Mouse (Mus musculus): ENCODE measurements around the gene Dgcr2. TPM values are rescaled to one million over a fixed set of nuclear protein-coding genes. Genes with fewer than 3 reads are reported as not detected.
A peak's percentile ranks its signal among the peaks of the same experiment; 100 is the strongest.

Gene Dgcr2
- polyA plus RNA-seq, 1 experiment from 2014 or later = 110 TPM

DNA sequence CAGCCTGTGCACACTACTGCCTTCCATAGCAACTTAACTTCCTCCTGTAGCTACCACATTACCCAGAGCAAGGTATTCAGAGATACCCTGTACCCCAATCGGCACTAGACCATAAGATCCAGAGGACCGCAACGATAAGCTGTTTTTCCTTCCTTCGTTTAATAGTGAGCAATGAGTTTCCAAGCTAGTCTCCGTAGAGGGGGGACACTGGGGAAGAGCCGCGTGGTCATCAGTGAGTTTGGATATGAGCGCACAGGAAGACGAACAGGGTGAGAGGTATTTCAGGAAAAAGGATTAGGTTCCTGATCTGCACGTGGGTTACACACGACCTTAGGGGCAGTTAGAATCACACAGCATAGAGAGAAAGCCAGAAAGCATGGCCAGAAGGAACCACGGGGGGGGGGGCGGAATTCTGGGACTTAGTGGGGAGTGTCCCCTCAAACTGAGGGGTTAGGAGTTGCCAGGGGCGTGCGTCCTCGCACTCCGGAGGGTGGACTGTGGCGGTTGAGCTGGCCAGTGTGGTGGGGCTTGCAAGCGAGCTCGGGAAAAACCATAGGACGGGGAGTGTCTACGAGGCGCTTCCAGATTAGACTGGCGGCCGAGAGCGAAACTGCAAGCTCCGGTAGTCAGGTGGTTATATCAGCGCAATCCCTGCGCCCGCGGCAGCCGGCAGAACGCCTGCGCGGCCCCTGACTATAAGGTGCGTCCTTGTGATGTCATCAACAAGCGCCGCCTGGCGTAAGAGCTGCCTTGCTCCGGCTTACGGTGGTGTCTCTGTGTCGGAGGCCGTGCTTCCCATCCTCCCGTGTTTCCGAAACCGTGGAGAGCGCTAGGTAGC is 23.2 kb upstream of the Dgcr2 start:
- Histone ChIP-seq H3K27ac (ENCODE audit: low read depth, low read length) (peak overlapping the region; percentile 80), H3K4me3 (ENCODE audit: low read depth, low read length) (peak overlapping the region; percentile 64), H3K4me1 (ENCODE audit: control insufficient read depth, insufficient read depth, low read length) (peaks cover 13% of the 10 kb centered on the region), H3K9me3 (ENCODE audit: control insufficient read depth, low read length) (no peaks in the 10 kb centered on the region), H3K36me3 (ENCODE audit: control insufficient read depth, insufficient read depth, low read length) (peaks cover 2% of the 10 kb centered on the region; the same call in 1 of the 2 replicates), H3K4me2 (ENCODE audit: low read depth) (peak overlapping the region; percentile 84), H3K9ac (ENCODE audit: low read length) (peak overlapping the region; percentile 74), H3K27me3 (ENCODE audit: control insufficient read depth, insufficient read depth, low read length) (peaks cover 20% of the 10 kb centered on the region)
- ATAC-seq (ENCODE audit: insufficient read depth, low FRiP score, low TSS enrichment) = peak; percentile 93
- 3% methylated on average over 47 of the region's 47 CpGs for WGBS
- DNase-seq (ENCODE audit: low spot score) = peak; percentile 97

DNA sequence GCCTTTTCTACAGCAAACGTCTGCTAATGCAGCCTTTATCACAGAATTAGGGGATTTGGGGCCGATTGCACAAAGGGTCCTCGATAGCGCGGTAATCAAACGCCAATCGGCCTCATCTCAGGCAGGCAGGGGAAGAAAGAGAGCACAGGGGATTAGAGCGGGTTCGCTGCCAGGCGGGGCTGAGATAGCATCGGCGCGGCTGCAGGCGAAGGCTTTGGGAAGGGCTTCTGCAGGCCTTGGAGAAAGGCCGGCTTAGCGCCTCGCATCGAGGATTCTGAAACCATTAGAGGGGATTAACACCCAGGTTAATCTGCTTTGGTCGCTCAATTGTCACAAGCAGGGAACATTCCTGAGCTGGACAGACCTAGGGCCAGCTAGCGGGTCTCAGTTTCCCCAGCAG is 22.2 kb upstream of the Dgcr2 start:
- H3K27ac ChIP-seq (ENCODE audit: low read depth, low read length) = no peak overlapping the region
- H3K9ac ChIP-seq (ENCODE audit: low read length) = peak overlapping the region; percentile 74
- H3K36me3 ChIP-seq (ENCODE audit: control insufficient read depth, insufficient read depth, low read length) = peaks cover 2% of the 10 kb centered on the region; the same call in 1 of the 2 replicates
- H3K9me3 ChIP-seq (ENCODE audit: control insufficient read depth, low read length) = no peaks in the 10 kb centered on the region
- peak overlapping the region; percentile 84 for H3K4me2 ChIP-seq (ENCODE audit: low read depth)
- 13% methylated on average over 20 of the region's 20 CpGs for WGBS
- H3K4me3 ChIP-seq (ENCODE audit: low read depth, low read length) = no peak overlapping the region
- ATAC-seq (ENCODE audit: insufficient read depth, low FRiP score, low TSS enrichment) (no peak), DNase-seq (ENCODE audit: low spot score) (no peak)
- peaks cover 29% of the 10 kb centered on the region for H3K27me3 ChIP-seq (ENCODE audit: control insufficient read depth, insufficient read depth, low read length)
- H3K4me1 ChIP-seq (ENCODE audit: control insufficient read depth, insufficient read depth, low read length) = peaks cover 13% of the 10 kb centered on the region

DNA sequence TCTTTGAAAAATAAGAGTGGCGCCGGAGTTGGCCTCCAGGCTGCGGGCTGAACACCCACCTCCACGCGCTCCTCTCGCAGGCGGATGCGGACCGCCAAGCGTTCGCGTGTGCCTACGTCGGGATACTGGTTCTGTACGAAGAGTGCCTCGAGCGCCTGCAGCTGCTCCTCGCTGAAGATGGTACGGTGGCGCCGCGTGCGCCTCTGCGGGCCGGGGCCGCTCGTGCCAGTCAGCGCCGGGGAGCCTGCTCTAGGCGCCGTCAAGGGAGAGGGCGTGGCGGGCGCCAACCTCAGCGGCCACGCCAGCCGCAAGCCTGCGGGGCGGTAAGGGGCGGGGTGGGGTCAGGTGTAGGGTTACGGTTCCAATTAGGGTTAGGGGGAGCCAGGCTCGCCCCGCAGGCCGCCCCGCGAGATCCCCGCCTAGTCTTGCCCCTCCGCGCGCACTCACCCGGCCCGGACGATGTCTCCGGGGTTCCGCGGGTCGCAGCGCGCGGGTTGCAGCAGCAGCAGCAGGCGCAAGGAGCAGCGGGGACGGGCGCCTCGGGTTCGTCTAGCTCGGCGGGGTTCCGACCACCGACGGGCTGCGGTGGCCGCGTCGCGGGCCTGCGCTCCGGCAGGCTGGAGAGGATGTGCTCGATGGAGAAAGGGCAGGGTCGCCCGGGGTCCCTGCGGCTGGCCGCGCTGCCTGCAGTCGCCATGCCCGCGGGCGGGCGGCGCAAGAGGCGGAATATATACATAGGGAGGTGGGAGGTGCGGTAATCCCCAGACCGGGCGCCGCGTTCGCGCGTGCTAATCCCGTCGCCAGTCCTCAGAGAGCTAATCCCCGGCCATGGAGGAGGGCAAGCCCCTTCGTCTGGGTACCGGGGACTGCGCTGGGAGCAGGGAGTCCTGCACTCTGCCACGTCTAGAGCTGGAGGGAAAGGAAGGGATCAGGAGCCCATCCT is 16.2 kb upstream of the Dgcr2 start, which contains the start of gene Gsc2:
TSS of gene Gsc2 (minus strand) at position 753 of the 943 bp plus-strand sequence.
- H3K4me2 ChIP-seq (ENCODE audit: low read depth) = peak within 1 kb of the TSS; percentile 33
- WGBS = under 1% methylated on average over 97 of the region's 106 CpGs
- ATAC-seq (ENCODE audit: insufficient read depth, low FRiP score, low TSS enrichment) = peak; percentile 24; the same call in 1 of the 2 replicates
- peaks cover 10% of the 10 kb centered on the region for H3K4me1 ChIP-seq (ENCODE audit: control insufficient read depth, insufficient read depth, low read length)
- no peak within 1 kb of the TSS for H3K27ac ChIP-seq (ENCODE audit: low read depth, low read length)
- H3K9me3 ChIP-seq (ENCODE audit: control insufficient read depth, low read length) = no peaks in the 10 kb centered on the region
- no peak within 1 kb of the TSS for H3K9ac ChIP-seq (ENCODE audit: low read length)
- DNase-seq (ENCODE audit: low spot score) = peak; percentile 42
- H3K27me3 ChIP-seq (ENCODE audit: control insufficient read depth, insufficient read depth, low read length) = peaks cover 61% of the 10 kb centered on the region
- peak within 1 kb of the TSS; percentile 25 for H3K4me3 ChIP-seq (ENCODE audit: low read depth, low read length)
- no peaks in the 10 kb centered on the region for H3K36me3 ChIP-seq (ENCODE audit: control insufficient read depth, insufficient read depth, low read length)

DNA sequence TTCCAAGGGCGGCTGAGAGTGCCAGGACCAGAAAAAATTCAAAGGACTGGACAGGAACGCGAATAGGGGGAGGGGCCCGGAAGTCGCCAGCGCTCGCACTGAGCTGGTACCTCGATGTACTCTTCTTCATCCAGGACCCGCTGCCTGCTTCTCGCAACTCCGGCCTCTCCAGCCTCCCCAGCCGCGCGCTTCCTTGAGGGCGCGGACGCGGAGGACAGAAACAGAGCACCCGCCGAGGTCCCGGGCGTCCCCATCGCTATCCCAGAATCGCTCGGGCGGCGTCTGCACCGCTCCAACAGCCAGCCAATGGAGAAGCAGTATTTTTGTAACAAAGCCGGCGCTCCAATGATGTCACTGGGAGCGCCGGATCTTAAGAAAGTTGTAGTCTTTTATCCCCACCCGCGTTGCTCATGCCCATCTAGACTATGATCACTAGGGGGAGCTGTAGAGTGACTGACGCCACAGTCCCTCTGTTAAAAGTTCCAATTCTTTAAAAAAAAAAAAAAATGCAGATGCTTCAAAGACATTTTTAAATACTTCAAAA is 12.8 kb upstream of the Dgcr2 start, which contains the start of gene Ess2:
TSS of gene Ess2 (minus strand) at position 297 of the 544 bp plus-strand sequence.
- Histone ChIP-seq H3K27me3 (ENCODE audit: control insufficient read depth, insufficient read depth, low read length) (peaks cover 43% of the 10 kb centered on the region), H3K4me3 (ENCODE audit: low read depth, low read length) (peak within 1 kb of the TSS; percentile 67), H3K9me3 (ENCODE audit: control insufficient read depth, low read length) (no peaks in the 10 kb centered on the region), H3K9ac (ENCODE audit: low read length) (peak within 1 kb of the TSS; percentile 73), H3K27ac (ENCODE audit: low read depth, low read length) (0 out of 2 replicates have a peak within 1 kb of the TSS, but pooled peaks have one; percentile 35), H3K36me3 (ENCODE audit: control insufficient read depth, insufficient read depth, low read length) (peaks cover 14% of the 10 kb centered on the region), H3K4me1 (ENCODE audit: control insufficient read depth, insufficient read depth, low read length) (peaks cover 10% of the 10 kb centered on the region), H3K4me2 (ENCODE audit: low read depth) (peak within 1 kb of the TSS; percentile 74)
- DNase-seq (ENCODE audit: low spot score) (peak; percentile 93), ATAC-seq (ENCODE audit: insufficient read depth, low FRiP score, low TSS enrichment) (peak; percentile 89)
- WGBS = under 1% methylated on average over 35 of the region's 35 CpGs

DNA sequence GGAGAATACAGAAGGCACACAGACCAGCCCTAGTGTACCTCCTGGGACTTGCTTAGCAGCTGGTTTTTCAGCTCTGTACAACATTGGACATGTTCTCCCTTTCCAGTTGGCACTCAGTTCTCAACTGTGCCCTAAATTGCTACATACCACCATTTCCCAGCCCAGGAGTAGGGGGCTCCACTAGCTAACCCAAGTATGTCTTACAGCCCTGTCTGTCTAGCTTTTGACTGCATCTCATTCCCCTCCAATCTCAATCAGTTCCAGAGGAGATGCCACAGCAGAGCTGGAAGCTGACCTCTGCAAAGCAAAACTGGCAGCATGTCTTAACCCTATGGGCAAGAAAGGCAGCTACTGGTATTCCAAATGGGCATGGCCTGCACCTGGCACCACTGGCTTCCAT is 2.3 kb downstream of the Dgcr2 start:
- H3K9ac ChIP-seq (ENCODE audit: low read length) = no peak overlapping the region
- H3K4me1 ChIP-seq (ENCODE audit: control insufficient read depth, insufficient read depth, low read length) = no peaks in the 10 kb centered on the region
- ATAC-seq (ENCODE audit: insufficient read depth, low FRiP score, low TSS enrichment) = no peak
- DNase-seq (ENCODE audit: low spot score) = no peak
- no peak overlapping the region for H3K4me3 ChIP-seq (ENCODE audit: low read depth, low read length)
- H3K27me3 ChIP-seq (ENCODE audit: control insufficient read depth, insufficient read depth, low read length) = no peaks in the 10 kb centered on the region
- no peaks in the 10 kb centered on the region for H3K9me3 ChIP-seq (ENCODE audit: control insufficient read depth, low read length)
- no peaks in the 10 kb centered on the region for H3K36me3 ChIP-seq (ENCODE audit: control insufficient read depth, insufficient read depth, low read length)
- no peak overlapping the region for H3K4me2 ChIP-seq (ENCODE audit: low read depth)
- no peak overlapping the region for H3K27ac ChIP-seq (ENCODE audit: low read depth, low read length)

DNA sequence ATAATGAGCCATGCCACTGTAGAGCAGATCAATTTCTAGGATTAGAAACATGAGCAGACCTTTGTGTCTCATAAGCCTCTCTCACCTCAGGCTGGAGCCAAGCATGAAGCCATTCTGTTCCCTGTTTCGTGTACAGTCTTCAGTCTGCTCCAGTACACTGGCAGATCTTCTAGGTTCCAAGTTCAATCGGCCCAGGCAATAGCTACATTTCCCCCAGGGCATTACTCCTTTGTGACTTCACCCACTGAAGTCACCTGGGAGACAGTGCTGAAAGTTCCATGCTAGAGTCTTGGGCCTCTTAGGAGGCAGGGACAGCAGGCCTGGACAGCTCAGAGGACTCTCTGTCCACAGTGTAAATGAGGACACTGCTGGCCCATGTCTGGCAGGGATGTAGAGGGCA is 4.4 kb downstream of the Dgcr2 start, which contains the start of gene Tssk1:
TSS of gene Tssk1 (plus strand) at position 301 of the 400 bp plus-strand sequence.
- no peak for ATAC-seq (ENCODE audit: insufficient read depth, low FRiP score, low TSS enrichment)
- H3K4me2 ChIP-seq (ENCODE audit: low read depth) = no peak within 1 kb of the TSS
- H3K36me3 ChIP-seq (ENCODE audit: control insufficient read depth, insufficient read depth, low read length) = no peaks in the 10 kb centered on the region
- no peak within 1 kb of the TSS for H3K9ac ChIP-seq (ENCODE audit: low read length)
- H3K4me3 ChIP-seq (ENCODE audit: low read depth, low read length) = no peak within 1 kb of the TSS
- no peaks in the 10 kb centered on the region for H3K27me3 ChIP-seq (ENCODE audit: control insufficient read depth, insufficient read depth, low read length)
- DNase-seq (ENCODE audit: low spot score) = no peak
- WGBS = 86% methylated on average over 2 of the region's 2 CpGs
- no peak within 1 kb of the TSS for H3K27ac ChIP-seq (ENCODE audit: low read depth, low read length)
- no peaks in the 10 kb centered on the region for H3K9me3 ChIP-seq (ENCODE audit: control insufficient read depth, low read length)
- H3K4me1 ChIP-seq (ENCODE audit: control insufficient read depth, insufficient read depth, low read length) = peaks cover 8% of the 10 kb centered on the region

DNA sequence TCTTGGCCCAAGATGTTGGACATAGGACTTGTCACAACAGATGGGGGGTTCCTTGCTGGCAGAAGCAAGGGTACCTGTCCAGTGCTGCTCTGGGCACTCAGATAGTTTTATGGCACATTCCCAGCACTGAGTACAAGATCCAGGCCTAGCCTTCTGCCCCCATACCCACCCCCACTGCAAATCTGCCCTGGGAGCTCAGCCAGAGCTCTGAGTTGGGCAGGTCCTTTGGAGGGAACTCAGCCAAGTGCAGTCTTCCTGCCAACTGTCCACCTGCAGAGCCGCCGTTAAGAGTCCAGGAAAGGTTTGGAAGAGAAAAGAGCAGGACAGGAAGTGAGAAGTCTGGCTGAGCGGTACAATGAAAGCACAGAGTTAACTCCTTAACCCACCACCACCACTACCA is 5.8 kb downstream of the Dgcr2 start:
- ATAC-seq (ENCODE audit: insufficient read depth, low FRiP score, low TSS enrichment) (no peak), DNase-seq (ENCODE audit: low spot score) (no peak)
- Histone ChIP-seq H3K36me3 (ENCODE audit: control insufficient read depth, insufficient read depth, low read length) (no peaks in the 10 kb centered on the region), H3K27ac (ENCODE audit: low read depth, low read length) (no peak overlapping the region), H3K27me3 (ENCODE audit: control insufficient read depth, insufficient read depth, low read length) (no peaks in the 10 kb centered on the region), H3K4me2 (ENCODE audit: low read depth) (no peak overlapping the region), H3K9me3 (ENCODE audit: control insufficient read depth, low read length) (no peaks in the 10 kb centered on the region), H3K9ac (ENCODE audit: low read length) (no peak overlapping the region), H3K4me1 (ENCODE audit: control insufficient read depth, insufficient read depth, low read length) (peaks cover 8% of the 10 kb centered on the region), H3K4me3 (ENCODE audit: low read depth, low read length) (no peak overlapping the region)
- WGBS = 89% methylated on average over 3 of the region's 3 CpGs

DNA sequence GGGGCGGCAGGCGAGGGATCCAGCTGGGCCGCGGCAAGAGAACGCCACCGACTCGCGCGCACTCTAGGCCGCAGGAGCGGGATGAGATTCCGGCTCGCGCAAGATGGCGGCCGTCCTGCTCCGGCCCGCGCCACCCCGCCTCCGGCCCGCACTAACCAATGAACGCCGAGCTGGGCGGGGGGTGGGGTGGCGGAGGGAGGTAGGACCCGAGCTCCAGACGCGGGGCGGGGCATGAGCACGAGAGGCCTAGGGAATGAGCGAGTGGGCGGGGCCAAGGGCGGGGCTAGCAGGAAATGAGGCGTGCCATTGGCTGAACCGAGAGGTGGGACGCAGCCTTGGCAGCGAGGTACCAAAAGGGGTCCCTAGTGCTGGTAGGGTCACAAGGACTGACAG is 6.8 kb downstream of the Dgcr2 start, which contains the start of gene Gm20518:
TSS of gene Gm20518 (minus strand) at position 105 of the 393 bp plus-strand sequence.
- peak within 1 kb of the TSS; percentile 90 for H3K27ac ChIP-seq (ENCODE audit: low read depth, low read length)
- H3K4me3 ChIP-seq (ENCODE audit: low read depth, low read length) = peak within 1 kb of the TSS; percentile 99
- no peaks in the 10 kb centered on the region for H3K9me3 ChIP-seq (ENCODE audit: control insufficient read depth, low read length)
- peak within 1 kb of the TSS; percentile 60 for H3K4me2 ChIP-seq (ENCODE audit: low read depth)
- peak within 1 kb of the TSS; percentile 99 for H3K9ac ChIP-seq (ENCODE audit: low read length)
- under 1% methylated on average over 38 of the region's 38 CpGs for WGBS
- ATAC-seq (ENCODE audit: insufficient read depth, low FRiP score, low TSS enrichment) = peak; percentile 97
- peak; percentile 100 for DNase-seq (ENCODE audit: low spot score)
- no peaks in the 10 kb centered on the region for H3K27me3 ChIP-seq (ENCODE audit: control insufficient read depth, insufficient read depth, low read length)
- H3K4me1 ChIP-seq (ENCODE audit: control insufficient read depth, insufficient read depth, low read length) = peaks cover 8% of the 10 kb centered on the region
- H3K36me3 ChIP-seq (ENCODE audit: control insufficient read depth, insufficient read depth, low read length) = no peaks in the 10 kb centered on the region

Data from neural tube, embryonic 11.5 days (tissue).